Mouse (Mus musculus): ENCODE results near the gene Matk. TPM values are rescaled to one million over a fixed set of nuclear protein-coding genes. Genes with fewer than 3 reads are reported as not detected.

The Matk gene
- 2.8 TPM for polyA plus RNA-seq (2014; fragmentation: Illumina TruSeq; extraction: RNeasy Lipid Tissue Mini Kit (QIAGEN cat#74804); ENCODE audit: low read depth, low replicate concordance)

DNA sequence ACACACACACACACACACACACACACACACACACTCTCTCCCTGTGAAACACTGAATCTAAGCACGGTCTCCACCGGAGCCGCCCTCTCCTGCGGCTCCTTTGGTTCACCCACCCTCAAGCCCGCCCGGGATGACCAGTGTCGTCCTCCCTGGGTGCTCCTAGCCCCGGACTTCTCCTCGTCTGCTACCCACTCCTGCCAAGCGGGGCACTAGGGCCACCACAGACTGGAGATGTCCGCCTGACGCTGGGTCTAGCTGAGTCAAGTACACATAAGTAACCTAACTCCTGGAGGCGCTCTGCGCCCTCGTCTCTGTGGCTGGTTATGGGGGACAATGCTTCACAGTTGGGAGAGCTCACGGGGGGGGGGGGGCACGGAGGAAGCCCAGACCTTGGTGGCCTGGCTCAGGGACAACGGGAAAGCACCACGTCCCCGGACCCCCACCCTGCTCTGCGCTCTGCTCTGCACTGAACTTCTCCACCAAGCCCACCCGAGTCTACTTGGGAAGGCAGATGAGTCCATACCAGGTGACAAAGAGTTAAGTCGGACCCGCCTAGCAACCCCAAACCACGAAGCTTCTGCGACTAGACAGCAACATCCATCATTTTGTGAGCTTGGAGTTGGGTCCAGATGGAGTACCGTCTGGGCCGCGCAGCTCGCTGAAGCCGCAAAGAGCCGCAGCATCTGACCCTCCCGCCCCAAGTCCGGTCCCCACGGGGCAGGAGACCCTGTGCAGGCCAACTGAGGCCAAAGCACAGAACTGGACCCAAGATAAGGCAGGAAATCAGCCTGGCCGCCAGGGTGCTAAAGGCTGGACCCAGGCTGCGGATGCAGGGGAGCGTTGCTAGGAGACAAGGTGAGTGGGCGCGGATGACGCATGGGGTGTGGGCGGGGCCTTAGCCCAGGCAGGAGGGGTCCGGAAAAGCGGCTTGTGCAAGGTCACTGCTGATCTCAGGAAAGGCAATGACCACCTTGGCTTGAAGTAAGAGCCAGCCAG lies at the start of gene Matk:
TSS of gene Matk (plus strand) at position 512 of the 996 bp plus-strand sequence.

DNA sequence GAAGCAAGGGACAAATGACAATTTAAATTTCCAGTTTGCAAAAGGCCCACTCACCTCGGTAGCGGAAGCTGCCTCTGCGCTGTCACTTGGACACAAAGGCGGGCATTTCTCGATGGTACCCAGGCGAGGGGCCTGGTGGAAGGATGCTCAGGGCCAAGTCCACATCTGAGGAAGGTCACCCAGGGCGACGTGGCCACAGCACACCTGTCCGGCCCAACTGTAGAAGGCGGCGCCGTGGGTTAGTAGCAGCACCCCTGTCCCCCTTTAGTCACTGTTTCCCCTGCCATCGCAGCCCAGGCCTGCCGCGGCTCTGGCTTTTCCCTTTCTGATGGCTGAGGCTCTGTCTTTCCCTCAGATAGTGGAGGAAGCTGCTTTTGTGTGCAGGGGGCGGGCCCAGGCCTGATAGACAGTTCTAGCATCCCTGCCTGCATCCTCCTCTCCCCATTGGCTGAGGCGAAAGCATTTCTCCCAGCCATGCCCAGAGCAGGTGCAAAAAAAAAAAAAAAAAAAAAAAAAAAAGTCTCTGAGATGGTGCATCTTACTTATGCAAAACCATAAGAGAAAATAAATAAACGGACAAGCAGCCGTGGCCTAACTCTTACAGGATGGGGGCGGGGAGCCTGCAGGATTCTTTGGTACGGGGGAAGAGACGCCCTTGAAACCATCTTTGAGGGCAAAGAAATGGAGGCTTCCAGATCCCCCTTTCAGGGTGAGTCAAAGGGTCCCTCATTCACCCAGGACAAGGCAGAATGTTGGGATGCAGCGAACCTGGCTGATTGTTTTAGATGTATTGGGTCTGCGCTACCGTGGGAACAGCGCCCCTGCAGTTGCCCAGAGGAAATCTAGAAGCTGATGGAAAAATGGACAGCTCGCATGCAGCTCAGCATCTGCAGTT lies 22.1 kb upstream of the Matk start, which contains the start of gene Atcay:
TSS of gene Atcay (minus strand) at position 396 of the 895 bp plus-strand sequence.

DNA sequence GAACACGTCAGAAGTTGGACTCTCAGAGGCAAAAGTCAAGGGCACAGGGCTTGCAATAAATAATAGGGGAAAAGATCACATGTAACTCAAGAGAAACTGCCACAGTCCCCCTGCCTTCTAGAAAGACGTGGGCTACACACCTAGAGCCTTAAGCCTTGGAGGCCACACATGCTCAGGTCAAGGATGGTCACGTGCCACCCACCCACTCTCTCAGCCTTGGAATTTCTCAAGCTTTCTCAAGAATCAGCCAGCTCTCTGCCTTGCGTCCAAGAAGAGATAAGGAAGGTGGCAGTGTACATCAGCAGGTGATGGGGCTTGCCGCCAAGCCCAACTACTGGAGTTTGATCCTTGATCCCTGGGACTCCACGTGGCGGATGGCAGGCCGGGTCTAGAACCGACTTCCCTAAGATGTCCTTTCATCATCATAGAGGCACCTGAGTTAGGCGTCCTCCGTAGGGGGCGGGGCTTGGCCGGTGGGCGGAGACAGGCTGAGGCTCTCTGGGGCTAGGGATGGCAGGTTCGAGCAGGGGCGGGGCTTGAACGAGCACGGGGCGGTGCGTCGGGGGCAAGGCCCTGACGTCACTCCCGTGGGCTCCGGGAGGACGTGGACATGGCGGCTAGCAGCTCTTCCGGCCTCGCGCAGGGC lies 20.0 kb upstream of the Matk start, which contains the start of gene Zfr2:
TSS of gene Zfr2 (plus strand) at position 576 of the 646 bp plus-strand sequence.

DNA sequence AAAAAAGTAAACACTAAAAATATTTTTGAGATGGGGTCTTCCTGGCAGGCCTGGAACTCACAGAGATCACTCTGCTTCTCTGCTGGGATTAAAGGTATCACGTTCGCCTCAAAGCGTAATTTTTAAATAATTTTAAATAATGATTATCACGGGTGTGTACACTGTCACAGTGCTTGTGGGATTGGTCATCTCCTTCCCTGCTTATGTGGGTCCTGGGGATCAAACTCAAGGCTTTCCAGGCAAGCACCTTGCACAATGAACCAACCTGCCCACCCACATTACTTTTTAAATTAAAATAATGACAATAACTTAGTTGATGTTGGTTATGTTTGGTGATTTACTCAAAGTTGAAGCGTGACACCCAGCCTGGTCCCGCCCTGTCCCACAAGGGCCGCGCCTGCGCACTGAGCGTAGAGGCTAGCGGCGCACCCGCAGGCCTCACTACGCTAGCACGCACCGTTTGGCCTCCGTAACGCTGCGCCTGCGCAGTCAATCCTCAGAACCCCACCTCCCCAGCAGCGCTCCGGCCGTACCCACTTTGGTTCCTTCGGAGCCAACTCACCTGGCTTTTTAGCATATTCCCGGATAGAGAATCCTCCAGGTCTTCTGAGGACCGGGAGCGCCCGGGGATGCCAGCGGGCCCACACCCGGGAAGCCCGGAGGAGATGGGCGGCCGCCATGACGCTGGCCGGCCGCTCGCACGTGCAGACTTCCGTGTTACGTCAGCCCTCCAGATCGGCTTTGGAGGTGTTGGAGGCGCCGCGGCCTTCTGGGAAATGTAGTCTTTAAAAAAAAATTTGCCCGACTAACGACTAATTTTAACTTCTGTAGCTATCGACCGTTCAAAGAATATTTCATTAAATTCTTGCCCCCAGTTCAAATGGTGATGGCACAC lies 13.7 kb downstream of the Matk start, which contains the start of the genes Mrpl54 and Apba3:
TSS of gene Mrpl54 (minus strand) at position 724 of the 895 bp plus-strand sequence.
TSS of gene Apba3 (plus strand) at position 750 of the 895 bp plus-strand sequence.

GRCm38 (mm10) chr10:81291511-81292104 lies 38.9 kb downstream of the Matk start, which contains the start of gene Tjp3:
Gene Tjp3, minus strand, starts transcription at chr10:81291581.

GRCm38 (mm10) chr10:81292554-81293333 lies 40.0 kb downstream of the Matk start, which contains the start of gene Pip5k1c:
Gene Pip5k1c, plus strand, starts transcription at chr10:81292963.

Other genes starting within 250 kb of the Matk start
- gene Gng7, start 238.0 kb upstream of the Matk start, polyA plus RNA-seq (2014; fragmentation: Illumina TruSeq; extraction: RNeasy Lipid Tissue Mini Kit (QIAGEN cat#74804); ENCODE audit: low read depth, low replicate concordance): 5.7 TPM
- not detected for gene Diras1, start 227.3 kb upstream of the Matk start, polyA plus RNA-seq (2014; fragmentation: Illumina TruSeq; extraction: RNeasy Lipid Tissue Mini Kit (QIAGEN cat#74804); ENCODE audit: low read depth, low replicate concordance)
- 17.6 TPM for gene Slc39a3, start 215.5 kb upstream of the Matk start, polyA plus RNA-seq (2014; fragmentation: Illumina TruSeq; extraction: RNeasy Lipid Tissue Mini Kit (QIAGEN cat#74804); ENCODE audit: low read depth, low replicate concordance)
- gene Sgta, start 192.8 kb upstream of the Matk start, polyA plus RNA-seq (2014; fragmentation: Illumina TruSeq; extraction: RNeasy Lipid Tissue Mini Kit (QIAGEN cat#74804); ENCODE audit: low read depth, low replicate concordance): 94.7 TPM
- 18.0 TPM for gene Thop1, start 182.9 kb upstream of the Matk start, polyA plus RNA-seq (2014; fragmentation: Illumina TruSeq; extraction: RNeasy Lipid Tissue Mini Kit (QIAGEN cat#74804); ENCODE audit: low read depth, low replicate concordance)
- gene Creb3l3, start 154.1 kb upstream of the Matk start, polyA plus RNA-seq (2014; fragmentation: Illumina TruSeq; extraction: RNeasy Lipid Tissue Mini Kit (QIAGEN cat#74804); ENCODE audit: low read depth, low replicate concordance): 0.15 TPM
- gene Map2k2, start 147.0 kb upstream of the Matk start, polyA plus RNA-seq (2014; fragmentation: Illumina TruSeq; extraction: RNeasy Lipid Tissue Mini Kit (QIAGEN cat#74804); ENCODE audit: low read depth, low replicate concordance): 98.4 TPM
- gene Zbtb7a, start 117.7 kb upstream of the Matk start, polyA plus RNA-seq (2014; fragmentation: Illumina TruSeq; extraction: RNeasy Lipid Tissue Mini Kit (QIAGEN cat#74804); ENCODE audit: low read depth, low replicate concordance): 26.5 TPM
- gene Pias4, start 85.0 kb upstream of the Matk start, polyA plus RNA-seq (2014; fragmentation: Illumina TruSeq; extraction: RNeasy Lipid Tissue Mini Kit (QIAGEN cat#74804); ENCODE audit: low read depth, low replicate concordance): 23.4 TPM
- gene Eef2, start 76.3 kb upstream of the Matk start, polyA plus RNA-seq (2014; fragmentation: Illumina TruSeq; extraction: RNeasy Lipid Tissue Mini Kit (QIAGEN cat#74804); ENCODE audit: low read depth, low replicate concordance): 1,511 TPM
- gene Dapk3, start 69.9 kb upstream of the Matk start, polyA plus RNA-seq (2014; fragmentation: Illumina TruSeq; extraction: RNeasy Lipid Tissue Mini Kit (QIAGEN cat#74804); ENCODE audit: low read depth, low replicate concordance): 50.3 TPM
- gene 4930442H23Rik, start 69.1 kb upstream of the Matk start, polyA plus RNA-seq (2014; fragmentation: Illumina TruSeq; extraction: RNeasy Lipid Tissue Mini Kit (QIAGEN cat#74804); ENCODE audit: low read depth, low replicate concordance): not detected
- gene Nmrk2, start 50.9 kb upstream of the Matk start, polyA plus RNA-seq (2014; fragmentation: Illumina TruSeq; extraction: RNeasy Lipid Tissue Mini Kit (QIAGEN cat#74804); ENCODE audit: low read depth, low replicate concordance): not detected
- not detected for gene Atcay, start 22.1 kb upstream of the Matk start, polyA plus RNA-seq (2014; fragmentation: Illumina TruSeq; extraction: RNeasy Lipid Tissue Mini Kit (QIAGEN cat#74804); ENCODE audit: low read depth, low replicate concordance)
- 11.6 TPM for gene Zfr2, start 19.8 kb upstream of the Matk start, polyA plus RNA-seq (2014; fragmentation: Illumina TruSeq; extraction: RNeasy Lipid Tissue Mini Kit (QIAGEN cat#74804); ENCODE audit: low read depth, low replicate concordance)
- 87.0 TPM for gene Mrpl54, start 14.0 kb downstream of the Matk start, polyA plus RNA-seq (2014; fragmentation: Illumina TruSeq; extraction: RNeasy Lipid Tissue Mini Kit (QIAGEN cat#74804); ENCODE audit: low read depth, low replicate concordance)
- 47.8 TPM for gene Apba3, start 14.0 kb downstream of the Matk start, polyA plus RNA-seq (2014; fragmentation: Illumina TruSeq; extraction: RNeasy Lipid Tissue Mini Kit (QIAGEN cat#74804); ENCODE audit: low read depth, low replicate concordance)
- 24.4 TPM for gene Tjp3, start 38.6 kb downstream of the Matk start, polyA plus RNA-seq (2014; fragmentation: Illumina TruSeq; extraction: RNeasy Lipid Tissue Mini Kit (QIAGEN cat#74804); ENCODE audit: low read depth, low replicate concordance)
- 44.2 TPM for gene Pip5k1c, start 40.0 kb downstream of the Matk start, polyA plus RNA-seq (2014; fragmentation: Illumina TruSeq; extraction: RNeasy Lipid Tissue Mini Kit (QIAGEN cat#74804); ENCODE audit: low read depth, low replicate concordance)
- gene Cactin, start 68.2 kb downstream of the Matk start, polyA plus RNA-seq (2014; fragmentation: Illumina TruSeq; extraction: RNeasy Lipid Tissue Mini Kit (QIAGEN cat#74804); ENCODE audit: low read depth, low replicate concordance): 18.5 TPM
- 2.7 TPM for gene Tbxa2r, start 75.8 kb downstream of the Matk start, polyA plus RNA-seq (2014; fragmentation: Illumina TruSeq; extraction: RNeasy Lipid Tissue Mini Kit (QIAGEN cat#74804); ENCODE audit: low read depth, low replicate concordance)
- 1.1 TPM for gene Gipc3, start 90.3 kb downstream of the Matk start, polyA plus RNA-seq (2014; fragmentation: Illumina TruSeq; extraction: RNeasy Lipid Tissue Mini Kit (QIAGEN cat#74804); ENCODE audit: low read depth, low replicate concordance)
- gene Hmg20b, start 97.5 kb downstream of the Matk start, polyA plus RNA-seq (2014; fragmentation: Illumina TruSeq; extraction: RNeasy Lipid Tissue Mini Kit (QIAGEN cat#74804); ENCODE audit: low read depth, low replicate concordance): 63.1 TPM
- gene Mfsd12, start 104.6 kb downstream of the Matk start, polyA plus RNA-seq (2014; fragmentation: Illumina TruSeq; extraction: RNeasy Lipid Tissue Mini Kit (QIAGEN cat#74804); ENCODE audit: low read depth, low replicate concordance): 22.3 TPM
- 2.1 TPM for gene 4930404N11Rik, start 112.9 kb downstream of the Matk start, polyA plus RNA-seq (2014; fragmentation: Illumina TruSeq; extraction: RNeasy Lipid Tissue Mini Kit (QIAGEN cat#74804); ENCODE audit: low read depth, low replicate concordance)
- gene Fzr1, start 125.6 kb downstream of the Matk start, polyA plus RNA-seq (2014; fragmentation: Illumina TruSeq; extraction: RNeasy Lipid Tissue Mini Kit (QIAGEN cat#74804); ENCODE audit: low read depth, low replicate concordance): 22.5 TPM
- 66.8 TPM for gene Dohh, start 131.5 kb downstream of the Matk start, polyA plus RNA-seq (2014; fragmentation: Illumina TruSeq; extraction: RNeasy Lipid Tissue Mini Kit (QIAGEN cat#74804); ENCODE audit: low read depth, low replicate concordance)
- gene Gm48551, start 131.5 kb downstream of the Matk start, polyA plus RNA-seq (2014; fragmentation: Illumina TruSeq; extraction: RNeasy Lipid Tissue Mini Kit (QIAGEN cat#74804); ENCODE audit: low read depth, low replicate concordance): 2.8 TPM
- 1.7 TPM for gene Gm48552, start 136.1 kb downstream of the Matk start, polyA plus RNA-seq (2014; fragmentation: Illumina TruSeq; extraction: RNeasy Lipid Tissue Mini Kit (QIAGEN cat#74804); ENCODE audit: low read depth, low replicate concordance)
- 53.6 TPM for gene Smim24, start 140.1 kb downstream of the Matk start, polyA plus RNA-seq (2014; fragmentation: Illumina TruSeq; extraction: RNeasy Lipid Tissue Mini Kit (QIAGEN cat#74804); ENCODE audit: low read depth, low replicate concordance)
- 48.7 TPM for gene Nfic, start 202.7 kb downstream of the Matk start, polyA plus RNA-seq (2014; fragmentation: Illumina TruSeq; extraction: RNeasy Lipid Tissue Mini Kit (QIAGEN cat#74804); ENCODE audit: low read depth, low replicate concordance)
- gene Celf5, start 229.8 kb downstream of the Matk start, polyA plus RNA-seq (2014; fragmentation: Illumina TruSeq; extraction: RNeasy Lipid Tissue Mini Kit (QIAGEN cat#74804); ENCODE audit: low read depth, low replicate concordance): 1.2 TPM
- gene Ncln, start 243.5 kb downstream of the Matk start, polyA plus RNA-seq (2014; fragmentation: Illumina TruSeq; extraction: RNeasy Lipid Tissue Mini Kit (QIAGEN cat#74804); ENCODE audit: low read depth, low replicate concordance): 50.8 TPM
- gene S1pr4, start 247.2 kb downstream of the Matk start, polyA plus RNA-seq (2014; fragmentation: Illumina TruSeq; extraction: RNeasy Lipid Tissue Mini Kit (QIAGEN cat#74804); ENCODE audit: low read depth, low replicate concordance): 0.93 TPM